Mouse (Mus musculus) liver, embryonic 12.5 days (tissue): ENCODE results near the gene Cckbr. TPM values are rescaled to one million over a fixed set of nuclear protein-coding genes. Genes with fewer than 3 reads are reported as not detected.

ENCODE experiments used
- ATAC-seq: fragments of 200-750 bp; cut with Nextera tagmentation; 2 replicates; pipeline ENCODE4 v1.8.0; 2017; ENCODE audit warnings: moderate number of reproducible peaks, mild to moderate bottlenecking, moderate library complexity
- H3K27ac ChIP-seq: fragments of 300-500 bp; sonication (generic); 2 replicates; pipeline ENCODE4 v1.5.1; 2016; ENCODE audit warnings: mild to moderate bottlenecking
- H3K27me3 ChIP-seq: fragments of 300-500 bp; sonication (generic); replicated peaks from 2 replicates; pipeline ENCODE4 v1.6.1; 2016; ENCODE audit warnings: mild to moderate bottlenecking, moderate library complexity
- H3K36me3 ChIP-seq: fragments of 300-500 bp; sonication (generic); 2 replicates; pipeline ENCODE4 v1.6.1; 2016; ENCODE audit warnings: mild to moderate bottlenecking, moderate library complexity
- H3K4me1 ChIP-seq: fragments of 300-500 bp; sonication (generic); 2 replicates; pipeline ENCODE4 v1.6.1; 2016
- H3K4me2 ChIP-seq: fragments of 300-500 bp; sonication (generic); 2 replicates; pipeline ENCODE4 v1.6.1; 2016; ENCODE audit warnings: mild to moderate bottlenecking, moderate library complexity
- H3K4me3 ChIP-seq: fragments of 300-500 bp; sonication (generic); 2 replicates; pipeline ENCODE4 v1.5.1; 2016; ENCODE audit warnings: mild to moderate bottlenecking, moderate library complexity
- H3K9ac ChIP-seq: fragments of 300-500 bp; sonication (generic); 2 replicates; pipeline ENCODE4 v1.6.1; 2016; ENCODE audit warnings: mild to moderate bottlenecking, moderate library complexity
- H3K9me3 ChIP-seq: fragments of 300-500 bp; sonication (generic); replicated peaks from 2 replicates; pipeline ENCODE4 v1.6.1; 2016; ENCODE audit warnings: mild to moderate bottlenecking, moderate library complexity
- WGBS: fragments of 180-500 bp; shearing (Covaris S2); methylation state at CpG from one replicate; pipeline ENCODE4 v1.1.7; 2016; ENCODE audit not compliant: insufficient replicate concordance; 5-methylcytosine and 5-hydroxymethylcytosine counted together
- polyA plus RNA-seq: library from polyadenylated mRNA; unstranded; fragments of >200 nt; fragmentation: Nextera tagmentation; extraction: Ambion mirVana; gene quantifications from 2 replicates; pipeline ENCODE4 v1.2.1, GENCODE M21; 2016

Cckbr gene
- polyA plus RNA-seq, 1 experiment from 2014 or later: not detected

DNA sequence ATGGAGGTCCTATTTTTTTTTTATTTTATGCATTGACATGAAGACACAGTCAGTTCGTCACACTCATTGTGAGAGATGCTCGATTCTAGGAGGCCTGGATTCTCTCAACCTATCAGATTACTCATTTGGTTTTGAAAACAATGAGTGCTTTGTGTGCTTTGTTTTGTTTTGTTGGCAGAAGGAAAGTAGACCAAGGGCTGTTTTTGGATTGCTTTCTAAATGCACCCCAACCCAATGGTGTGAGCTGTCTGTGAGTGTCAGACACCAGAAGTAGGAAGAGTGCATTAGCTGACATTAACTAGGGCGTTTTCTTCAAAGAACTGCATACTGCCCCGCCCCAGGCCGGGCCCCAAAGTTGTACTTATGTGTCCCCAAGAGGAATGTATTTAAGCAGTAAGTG is 54.5 kb downstream of the Cckbr start:
- no peak overlapping the region for H3K4me2 ChIP-seq
- H3K27ac ChIP-seq: no peak overlapping the region
- no peaks in the 10 kb centered on the region for H3K36me3 ChIP-seq
- H3K9ac ChIP-seq: no peak overlapping the region
- no peak for ATAC-seq
- H3K9me3 ChIP-seq: no peaks in the 10 kb centered on the region
- peaks cover 10% of the 10 kb centered on the region; the same call in 1 of the 2 replicates for H3K4me1 ChIP-seq
- H3K27me3 ChIP-seq: peaks cover 28% of the 10 kb centered on the region
- H3K4me3 ChIP-seq: no peak overlapping the region
- 69% methylated on average over 5 of the region's 5 CpGs for WGBS

DNA sequence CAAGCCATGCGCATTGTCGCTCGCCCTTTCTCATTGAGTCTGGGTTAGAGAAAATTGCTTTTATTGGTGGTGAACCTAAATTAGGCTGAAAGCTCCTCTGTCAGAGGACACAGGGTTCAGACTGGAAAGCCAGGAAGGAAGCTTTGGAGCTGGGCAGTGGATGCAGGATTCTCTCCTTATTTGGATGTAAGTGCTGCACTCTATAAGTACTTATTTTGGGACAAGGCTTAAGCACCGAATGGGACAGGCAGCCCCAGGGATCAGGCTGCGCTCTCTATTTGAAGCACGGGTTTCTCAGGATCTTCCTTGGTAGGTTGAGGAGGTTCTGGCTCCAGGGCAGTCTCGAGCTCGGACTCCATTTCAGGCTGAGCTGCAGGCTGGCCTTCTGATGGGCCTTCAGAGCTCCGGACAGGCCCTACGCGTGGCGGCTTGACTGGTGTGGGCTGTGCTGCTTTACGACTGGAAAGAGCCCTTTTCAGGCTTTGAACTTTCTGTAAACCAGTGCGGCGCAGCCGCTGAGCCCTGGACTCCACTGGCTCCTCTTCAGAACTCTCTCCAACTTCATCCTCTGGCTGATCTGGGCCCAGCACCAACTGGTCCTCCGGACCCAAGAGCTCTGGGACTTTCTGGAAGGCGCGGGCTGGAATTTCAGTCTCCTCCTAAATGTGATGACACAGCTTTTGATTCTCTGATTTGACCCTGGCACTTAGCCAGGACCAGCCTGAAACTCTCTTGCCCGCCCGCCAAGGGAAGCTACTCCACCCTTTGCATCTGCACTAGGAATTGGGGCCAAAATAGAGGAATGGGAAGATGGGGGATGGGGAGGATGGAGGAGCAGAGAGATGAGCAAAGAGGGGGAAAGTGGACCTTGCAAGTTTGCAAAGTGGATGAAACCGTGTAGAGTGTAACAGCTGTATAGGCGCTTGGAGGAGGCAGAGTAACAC is 55.3 kb downstream of the Cckbr start:
- WGBS: 64% methylated on average over 23 of the region's 23 CpGs
- Histone ChIP-seq H3K9me3 (no peaks in the 10 kb centered on the region), H3K27me3 (peaks cover 28% of the 10 kb centered on the region), H3K36me3 (no peaks in the 10 kb centered on the region), H3K27ac (no peak overlapping the region), H3K9ac (no peak overlapping the region), H3K4me3 (peak overlapping the region; percentile 47; the same call in 1 of the 2 replicates), H3K4me1 (peaks cover 10% of the 10 kb centered on the region; the same call in 1 of the 2 replicates), H3K4me2 (peak overlapping the region; percentile 69)
- no peak for ATAC-seq

DNA sequence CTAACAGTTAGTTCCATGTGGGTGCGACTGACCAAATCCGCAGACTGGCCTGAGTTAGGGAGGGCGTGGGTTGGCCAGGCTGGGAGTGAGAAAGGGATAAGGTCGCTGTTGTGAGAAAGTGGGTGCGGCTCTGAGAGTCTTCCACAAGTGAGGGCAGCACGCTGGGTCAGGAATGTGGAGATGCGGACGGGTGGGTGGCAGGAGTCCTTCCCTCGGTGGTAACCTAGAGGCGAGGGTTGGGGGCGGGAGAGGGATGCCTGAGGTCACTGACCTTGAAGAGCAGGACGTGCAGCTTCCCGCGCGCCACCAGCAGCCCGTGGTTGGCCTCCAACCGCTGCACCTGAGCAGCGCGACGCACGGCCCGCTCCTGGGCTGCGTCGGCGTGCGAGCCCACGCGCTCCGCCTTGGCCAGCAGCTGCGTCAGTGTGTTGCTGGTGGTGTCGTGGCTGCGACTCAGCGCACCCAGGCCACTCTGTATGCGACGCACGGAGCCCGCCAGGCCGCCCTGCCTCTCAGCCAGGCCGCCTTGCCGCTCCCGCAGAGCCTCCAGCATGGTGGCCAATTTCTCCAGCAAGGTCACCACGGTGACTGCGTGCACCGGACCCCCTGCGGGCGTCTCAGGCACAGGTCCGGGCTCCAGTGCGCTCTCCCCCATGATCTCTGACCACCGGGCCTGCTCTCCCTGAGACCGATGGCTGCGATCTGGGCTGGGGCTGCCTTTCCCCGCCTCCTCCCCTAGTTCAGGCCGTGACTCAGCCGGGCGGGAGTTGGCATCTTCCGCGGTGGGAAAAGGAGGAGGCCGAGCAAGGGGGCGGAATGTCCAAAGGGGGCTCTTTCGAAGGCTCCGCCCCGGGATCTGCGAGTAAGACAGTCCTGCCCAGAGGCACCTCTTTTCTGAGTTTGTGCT is 56.2 kb downstream of the Cckbr start, which contains the start of gene Cavin3:
Gene Cavin3, minus strand, starts transcription at position 796 of the 907 bp plus-strand sequence.
- Histone ChIP-seq H3K4me3 (peak within 1 kb of the TSS; percentile 47), H3K4me2 (peak within 1 kb of the TSS; percentile 69), H3K36me3 (no peaks in the 10 kb centered on the region), H3K27ac (no peak within 1 kb of the TSS), H3K4me1 (peaks cover 10% of the 10 kb centered on the region; the same call in 1 of the 2 replicates), H3K9ac (peak within 1 kb of the TSS; percentile 44), H3K27me3 (peaks cover 28% of the 10 kb centered on the region), H3K9me3 (no peaks in the 10 kb centered on the region)
- WGBS: 6% methylated on average over 63 of the region's 63 CpGs
- ATAC-seq: peak; percentile 56

DNA sequence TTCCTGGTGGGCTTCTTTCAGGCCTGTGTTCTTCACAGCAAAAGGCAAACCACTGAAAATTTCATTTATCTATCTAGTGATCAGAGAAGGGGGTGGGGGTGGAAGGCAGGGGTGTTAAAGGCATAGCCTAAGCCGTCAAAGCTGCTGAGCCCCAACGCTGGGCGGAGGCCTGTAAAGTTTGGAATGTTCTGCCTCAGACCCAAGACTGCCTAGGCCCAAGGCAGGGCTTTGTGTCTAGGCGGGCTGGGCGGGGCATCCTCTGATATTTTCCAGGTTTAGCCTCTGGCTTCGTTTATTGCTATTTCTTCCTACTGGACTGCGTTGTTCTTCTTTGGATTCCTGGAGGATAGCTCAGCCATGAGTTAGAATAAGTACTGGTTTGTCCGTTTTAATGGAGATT is 56.9 kb downstream of the Cckbr start:
- Histone ChIP-seq H3K27ac (no peak overlapping the region), H3K4me3 (no peak overlapping the region; the same call in 1 of the 2 replicates), H3K9me3 (no peaks in the 10 kb centered on the region), H3K4me2 (peak overlapping the region; percentile 69), H3K4me1 (peaks cover 10% of the 10 kb centered on the region; the same call in 1 of the 2 replicates), H3K27me3 (peaks cover 28% of the 10 kb centered on the region), H3K36me3 (no peaks in the 10 kb centered on the region), H3K9ac (no peak overlapping the region)
- 37% methylated on average over 8 of the region's 8 CpGs for WGBS
- no peak for ATAC-seq

DNA sequence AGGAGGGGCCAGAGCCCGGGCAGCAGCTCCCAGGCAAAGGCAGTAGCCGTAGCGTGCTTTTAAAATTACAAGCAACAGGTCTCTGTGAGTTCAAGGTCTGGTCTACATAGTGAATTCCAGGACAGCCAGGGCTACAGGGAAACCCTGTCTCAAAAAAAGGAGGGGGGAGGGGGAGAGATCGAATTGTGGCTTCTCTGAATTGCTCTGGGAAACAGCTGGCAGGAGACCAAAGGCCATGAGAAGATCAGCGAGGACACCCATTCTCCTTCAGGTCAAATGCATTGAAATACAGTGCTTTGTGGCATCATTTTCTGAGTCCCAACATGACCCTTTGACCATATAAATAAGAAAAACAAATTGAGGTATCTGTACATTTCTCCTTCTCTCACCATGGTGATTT is 59.5 kb downstream of the Cckbr start:
- H3K9me3 ChIP-seq: no peaks in the 10 kb centered on the region
- no peak overlapping the region for H3K4me3 ChIP-seq
- no peak overlapping the region for H3K27ac ChIP-seq
- no peak for ATAC-seq
- peaks cover 10% of the 10 kb centered on the region; the same call in 1 of the 2 replicates for H3K4me1 ChIP-seq
- no peak overlapping the region for H3K9ac ChIP-seq
- no peaks in the 10 kb centered on the region for H3K36me3 ChIP-seq
- peaks cover 28% of the 10 kb centered on the region for H3K27me3 ChIP-seq
- 59% methylated on average over 5 of the region's 5 CpGs for WGBS
- H3K4me2 ChIP-seq: no peak overlapping the region

DNA sequence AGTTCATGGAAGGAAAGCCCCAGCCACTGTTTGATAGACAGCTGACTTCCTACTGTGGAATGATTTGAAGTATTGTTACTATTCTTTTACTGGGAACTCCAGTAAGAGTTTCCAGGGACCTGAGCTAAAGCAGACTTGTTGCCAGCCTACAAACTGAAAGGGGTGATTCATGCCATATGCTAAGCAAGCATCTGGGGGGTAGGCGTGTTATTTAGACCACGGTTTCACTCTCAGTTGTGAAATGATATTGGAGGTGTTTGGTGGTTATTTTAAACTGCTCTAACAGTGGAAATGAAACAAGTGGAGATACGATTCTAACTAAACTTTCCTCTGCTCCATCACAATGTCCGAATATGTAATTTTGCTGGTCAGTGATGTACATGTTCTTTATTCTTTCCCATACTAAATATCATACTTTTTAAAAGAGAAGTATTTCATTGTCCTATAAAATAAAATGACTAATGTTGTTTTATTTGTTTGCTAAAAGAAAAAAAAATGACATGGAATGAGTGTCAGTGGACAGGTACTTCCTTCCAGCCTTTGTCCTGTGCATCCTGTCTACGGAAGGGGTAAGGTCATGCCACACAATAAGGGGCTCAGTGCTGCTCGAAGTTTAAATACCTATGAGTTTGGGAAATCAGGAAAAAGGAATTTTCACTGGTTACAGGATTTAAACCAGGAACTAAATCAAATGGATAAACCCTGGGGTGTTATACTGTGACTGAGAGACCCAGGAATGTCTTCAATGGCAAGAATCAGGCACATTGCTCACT is 61.8 kb downstream of the Cckbr start:
- no peaks in the 10 kb centered on the region for H3K36me3 ChIP-seq
- no peak overlapping the region for H3K4me2 ChIP-seq
- H3K4me3 ChIP-seq: no peak overlapping the region
- H3K9ac ChIP-seq: no peak overlapping the region
- H3K27me3 ChIP-seq: peaks cover 5% of the 10 kb centered on the region
- no peak overlapping the region for H3K27ac ChIP-seq
- ATAC-seq: no peak
- WGBS: 57% methylated on average over 6 of the region's 6 CpGs
- H3K4me1 ChIP-seq: 0 out of 2 replicates have a peak, but pooled peaks cover 4% of the 10 kb centered on the region
- H3K9me3 ChIP-seq: no peaks in the 10 kb centered on the region

DNA sequence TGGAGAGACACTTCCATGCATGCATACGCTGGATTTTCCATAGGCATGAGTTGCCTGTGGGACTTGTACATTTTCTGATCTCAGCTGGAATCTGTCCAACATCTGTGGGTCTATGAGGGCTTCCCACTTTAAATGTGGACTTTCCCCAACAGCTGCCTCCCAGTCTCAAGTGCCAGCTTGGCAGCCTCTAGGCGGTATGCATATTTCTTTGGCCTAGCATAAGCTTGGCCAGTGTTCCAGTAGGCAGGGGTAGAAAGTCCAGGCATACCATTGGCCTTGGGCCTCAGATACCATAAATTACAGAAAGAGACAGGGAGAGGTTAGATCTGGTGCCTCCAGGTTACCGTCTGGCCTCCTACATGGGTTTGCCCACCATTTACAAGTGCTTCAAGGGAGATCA is 72.3 kb downstream of the Cckbr start:
- no peak overlapping the region for H3K4me2 ChIP-seq
- no peak overlapping the region for H3K27ac ChIP-seq
- no peaks in the 10 kb centered on the region for H3K4me1 ChIP-seq
- no peak for ATAC-seq
- no peak overlapping the region for H3K9ac ChIP-seq
- 69% methylated on average over 3 of the region's 3 CpGs for WGBS
- H3K4me3 ChIP-seq: no peak overlapping the region
- no peaks in the 10 kb centered on the region for H3K9me3 ChIP-seq
- H3K36me3 ChIP-seq: no peaks in the 10 kb centered on the region
- no peaks in the 10 kb centered on the region; the same call in 1 of the 2 replicates for H3K27me3 ChIP-seq

DNA sequence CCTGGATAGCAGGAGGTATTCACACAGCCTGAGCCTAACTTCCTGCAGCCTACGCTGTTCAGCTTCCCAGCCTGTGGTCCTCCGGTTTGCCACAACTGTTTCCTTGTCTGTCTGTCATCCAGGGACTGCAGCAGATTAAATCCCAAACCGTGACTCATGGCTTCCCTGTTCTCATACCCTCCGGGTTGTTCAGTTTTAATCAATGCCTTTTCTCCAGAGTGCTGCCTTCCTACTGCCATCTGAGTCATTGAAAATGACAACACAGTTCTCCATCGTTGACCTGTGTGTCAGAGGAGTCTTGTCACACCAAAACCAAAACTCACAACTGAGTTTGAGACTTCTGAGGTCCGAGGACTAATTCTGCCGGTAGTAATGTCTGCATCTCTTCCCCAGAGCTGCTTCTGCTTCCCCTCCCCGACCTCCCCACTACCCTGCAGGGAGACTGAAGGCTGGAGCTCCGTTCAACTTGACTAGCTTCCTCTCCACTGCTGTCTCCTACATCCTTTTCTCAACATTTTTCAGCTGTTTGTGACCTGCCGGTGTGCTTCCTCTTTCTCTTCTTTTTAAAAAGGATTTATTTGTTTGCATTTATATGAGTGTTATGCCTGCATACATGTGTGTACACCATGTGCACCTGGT is 73.4 kb downstream of the Cckbr start:
- no peak for ATAC-seq
- Histone ChIP-seq H3K4me1 (no peaks in the 10 kb centered on the region), H3K9ac (no peak overlapping the region), H3K27ac (no peak overlapping the region), H3K9me3 (no peaks in the 10 kb centered on the region), H3K4me2 (no peak overlapping the region), H3K4me3 (no peak overlapping the region), H3K36me3 (no peaks in the 10 kb centered on the region), H3K27me3 (no peaks in the 10 kb centered on the region; the same call in 1 of the 2 replicates)
- WGBS: 22% methylated on average over 10 of the region's 10 CpGs

DNA sequence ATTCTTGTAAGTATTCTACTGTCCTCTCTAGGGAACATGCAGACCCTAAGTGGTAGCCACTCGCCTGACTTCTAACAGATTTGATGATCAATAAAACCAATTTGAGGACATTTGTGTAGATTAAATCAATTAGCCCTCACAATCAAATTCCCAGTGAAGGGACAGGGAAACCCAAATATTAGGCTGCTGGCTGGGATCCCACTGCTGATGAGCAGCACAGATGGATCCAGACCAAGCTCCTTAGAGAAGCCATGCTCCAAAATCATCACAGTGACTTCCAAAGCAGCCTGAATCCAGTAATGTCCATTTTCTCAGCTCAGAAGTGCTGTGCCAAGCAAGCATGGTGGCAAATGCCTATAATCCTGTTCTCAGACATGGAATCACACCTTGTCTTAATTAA is 74.1 kb downstream of the Cckbr start:
- Histone ChIP-seq H3K9ac (no peak overlapping the region), H3K9me3 (no peaks in the 10 kb centered on the region), H3K4me1 (no peaks in the 10 kb centered on the region), H3K36me3 (no peaks in the 10 kb centered on the region), H3K4me3 (no peak overlapping the region), H3K4me2 (no peak overlapping the region), H3K27ac (no peak overlapping the region), H3K27me3 (no peaks in the 10 kb centered on the region; the same call in 1 of the 2 replicates)
- ATAC-seq: no peak
- 69% methylated on average over 1 of the region's 1 CpGs for WGBS

DNA sequence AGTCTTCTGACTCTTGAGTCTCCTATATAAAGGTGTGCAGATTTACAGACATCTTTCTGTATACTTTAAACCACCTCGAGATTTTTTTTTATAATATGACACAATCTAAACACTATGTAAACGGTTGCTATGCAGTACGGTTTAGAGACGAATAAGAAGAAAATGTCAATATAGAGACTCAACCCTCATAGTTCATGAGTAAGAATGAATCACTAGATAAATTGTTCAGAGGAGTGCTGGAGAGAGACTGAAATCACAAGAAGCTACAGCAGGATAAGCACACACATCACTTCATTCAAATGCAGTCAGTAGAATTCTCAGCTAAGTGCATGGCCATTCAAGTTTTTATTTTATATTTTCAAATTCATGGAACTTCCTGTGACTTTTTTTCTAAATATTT is 76.5 kb downstream of the Cckbr start:
- Histone ChIP-seq H3K4me1 (no peaks in the 10 kb centered on the region), H3K9ac (no peak overlapping the region), H3K36me3 (no peaks in the 10 kb centered on the region), H3K4me2 (no peak overlapping the region), H3K27ac (no peak overlapping the region), H3K9me3 (no peaks in the 10 kb centered on the region), H3K4me3 (no peak overlapping the region), H3K27me3 (no peaks in the 10 kb centered on the region; the same call in 1 of the 2 replicates)
- ATAC-seq: no peak
- 61% methylated on average over 4 of the region's 4 CpGs for WGBS

DNA sequence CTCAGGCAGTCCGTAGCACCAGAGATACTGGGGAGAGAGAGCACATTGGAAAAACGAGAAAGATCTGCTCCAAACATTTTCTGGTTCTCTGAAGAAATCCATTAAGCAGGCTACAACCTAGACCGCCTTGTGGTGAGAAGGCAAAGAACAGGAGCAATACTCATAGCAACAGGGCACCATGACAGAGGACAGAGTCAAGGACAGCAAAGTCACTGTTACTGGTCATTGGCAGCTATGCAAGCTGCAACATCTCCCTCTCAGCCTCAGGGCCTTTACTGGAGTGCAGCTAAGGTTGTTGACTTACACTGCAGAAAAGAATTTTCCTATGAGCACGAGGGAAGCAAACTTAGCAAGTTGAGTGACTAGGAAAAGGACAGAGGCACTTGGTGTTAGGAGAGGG is 81.7 kb downstream of the Cckbr start:
- Histone ChIP-seq H3K9ac (no peak overlapping the region), H3K4me1 (no peaks in the 10 kb centered on the region), H3K4me3 (no peak overlapping the region), H3K36me3 (no peaks in the 10 kb centered on the region), H3K27me3 (no peaks in the 10 kb centered on the region), H3K4me2 (no peak overlapping the region), H3K9me3 (no peaks in the 10 kb centered on the region), H3K27ac (no peak overlapping the region)
- 49% methylated on average over 4 of the region's 4 CpGs for WGBS
- no peak for ATAC-seq
